Mouse (Mus musculus) cortical plate, adult 2 months (tissue): ENCODE results near the gene Galr3.

Experiments
- CTCF ChIP-seq: fragments of 200-500 bp; IDR thresholded peaks from 2 replicates; pipeline ENCODE4 v1.5.1; 2011; ENCODE audit warnings: mild to moderate bottlenecking, control low read depth, low read length; ENCODE audit not compliant: insufficient read depth; ENCODE audit errors: extremely low read depth
- POLR2A ChIP-seq: fragments of 200-500 bp; IDR thresholded peaks from 2 replicates; pipeline ENCODE4 v1.6.1; 2011; ENCODE audit warnings: mild to moderate bottlenecking, low read length, control low read depth; ENCODE audit not compliant: insufficient read depth; ENCODE audit errors: extremely low read depth

DNA sequence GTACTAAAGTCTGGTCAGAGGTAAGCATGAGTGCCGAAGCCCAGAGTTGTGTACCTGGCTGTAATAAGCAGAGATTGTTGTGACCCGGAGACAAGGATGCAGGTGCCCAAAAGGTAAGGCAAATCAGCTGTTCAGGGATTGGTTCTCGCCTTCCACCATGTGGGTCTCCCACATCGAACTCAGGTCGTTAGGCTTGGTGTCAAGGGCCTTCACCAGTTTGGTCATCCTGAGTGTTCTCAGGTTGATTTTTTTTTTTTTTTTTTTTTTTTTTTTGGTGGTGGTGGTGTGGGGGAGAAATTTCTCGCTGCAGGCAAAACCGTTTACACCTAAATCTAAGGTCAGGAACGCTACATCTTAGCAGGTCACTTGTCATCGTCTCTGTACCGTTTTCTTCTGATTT, 32.8 kb downstream of the Galr3 start:
- no peak for TF ChIP-seq CTCF
- no peak for TF ChIP-seq POLR2A
